Mouse (Mus musculus) retina, postnatal 1 day (tissue): ENCODE measurements at regions not wholly inside any gene's neighbourhood (a gene's known extent, or its start where the extent isn't known, plus 50 kb on each side); places are given as distances from the start of the nearest gene placed in this dataset.

ENCODE experiments used
- DNase-seq: peaks from one replicate; pipeline ENCODE4 v3.0.0-alpha.2; 2012

DNA sequence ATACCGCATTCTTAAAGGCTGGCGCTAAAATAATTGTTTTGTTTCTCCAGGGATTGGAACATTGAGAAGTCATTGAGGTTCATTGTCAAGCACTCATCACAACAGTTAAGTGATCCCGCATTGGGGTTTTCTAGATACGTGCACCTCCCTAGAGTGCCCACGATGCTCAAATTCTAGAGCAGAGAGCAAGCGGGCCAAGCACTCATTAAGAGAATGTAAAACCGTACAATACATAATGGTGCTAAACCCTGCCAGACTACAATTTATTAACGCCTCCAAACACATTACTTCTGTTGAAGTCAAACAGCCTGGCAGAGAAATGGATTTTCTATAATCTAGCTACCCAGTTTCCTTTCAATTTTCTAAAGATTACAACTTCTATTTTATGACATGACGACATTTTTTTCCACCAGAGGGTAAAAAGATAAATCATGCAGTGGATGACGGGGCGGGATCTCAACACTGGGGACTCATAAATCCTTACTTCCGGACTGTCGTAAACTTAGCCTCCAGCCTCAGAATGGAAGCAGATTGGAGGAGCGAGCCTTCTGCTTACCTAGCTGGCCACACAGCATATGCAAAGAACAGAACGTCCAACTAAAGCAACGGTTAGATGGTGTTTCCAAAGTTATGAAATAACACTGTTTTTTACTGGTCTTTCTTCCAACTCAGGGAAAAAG lies 482.8 kb downstream of the Rps29 start:
- DNase-seq: no peak

DNA sequence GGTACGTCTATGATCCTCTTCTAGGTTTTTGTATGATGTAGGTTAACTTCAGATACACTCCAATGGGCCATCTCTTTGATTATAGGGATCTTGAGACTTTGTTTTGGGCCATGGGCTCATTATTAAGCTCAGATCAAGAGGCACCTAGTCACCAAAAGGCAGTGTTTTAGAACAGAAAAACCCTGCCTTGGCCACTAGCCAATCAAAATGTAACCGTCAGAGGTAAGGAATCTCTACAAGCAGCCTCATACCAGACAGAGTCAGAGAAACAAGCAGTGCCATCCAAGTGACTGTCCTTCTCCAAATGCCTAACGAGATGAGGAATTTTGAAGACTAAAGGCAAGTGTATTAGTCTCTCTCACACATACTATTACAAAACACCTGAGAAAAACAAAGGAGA lies 487.0 kb downstream of the Rps29 start:
- no peak for DNase-seq

DNA sequence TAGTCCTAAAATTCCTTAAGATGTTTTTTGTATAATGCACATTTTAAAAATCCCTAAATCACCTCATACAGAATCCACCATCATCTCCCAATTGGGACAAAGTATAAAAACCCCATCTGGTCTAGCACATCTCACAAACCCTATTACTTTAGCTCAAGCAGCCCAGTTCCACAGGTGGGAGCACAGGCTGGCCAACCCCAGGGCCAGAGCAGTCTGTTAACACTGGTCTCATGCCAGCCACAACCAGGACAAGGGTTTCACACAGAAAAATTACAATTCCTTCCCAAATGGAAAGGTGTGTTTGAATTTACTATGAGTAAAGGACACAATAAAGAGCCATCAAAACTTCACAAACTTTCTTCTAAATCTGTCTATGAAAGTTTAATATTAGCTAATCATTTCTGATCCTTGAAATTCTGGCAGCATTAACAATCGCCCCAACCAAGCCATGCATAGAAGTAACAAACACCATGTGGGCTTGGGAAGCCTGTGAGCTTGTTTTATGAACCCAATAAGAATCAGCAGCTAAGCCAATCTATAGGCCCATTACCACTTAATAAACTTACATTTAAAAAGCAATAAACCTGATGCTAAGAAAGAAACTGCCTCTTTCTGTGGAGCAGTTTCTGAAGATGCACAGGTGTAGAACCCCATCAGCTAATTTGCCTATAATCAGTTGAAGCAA lies 512.9 kb downstream of the Rps29 start:
- DNase-seq: no peak

DNA sequence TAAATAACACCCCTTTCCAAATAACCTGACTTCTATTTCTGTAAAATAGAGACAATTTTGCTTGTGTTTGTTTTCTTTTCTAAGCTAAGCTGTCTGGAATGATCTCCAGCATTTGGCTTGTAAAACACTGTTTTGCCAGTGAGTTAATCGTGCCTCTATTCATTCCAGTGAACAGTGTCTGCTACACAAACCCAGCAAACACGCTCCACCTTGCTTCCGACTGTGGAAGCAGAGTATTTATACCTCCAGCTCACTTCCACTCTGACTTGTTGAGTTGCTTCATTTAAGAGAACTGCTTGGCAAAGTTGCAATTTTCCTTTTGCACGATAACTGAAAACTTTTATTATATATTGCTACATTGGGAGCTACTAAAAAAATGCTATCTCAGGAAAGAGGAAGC lies 515.3 kb downstream of the Rps29 start:
- DNase-seq: no peak

DNA sequence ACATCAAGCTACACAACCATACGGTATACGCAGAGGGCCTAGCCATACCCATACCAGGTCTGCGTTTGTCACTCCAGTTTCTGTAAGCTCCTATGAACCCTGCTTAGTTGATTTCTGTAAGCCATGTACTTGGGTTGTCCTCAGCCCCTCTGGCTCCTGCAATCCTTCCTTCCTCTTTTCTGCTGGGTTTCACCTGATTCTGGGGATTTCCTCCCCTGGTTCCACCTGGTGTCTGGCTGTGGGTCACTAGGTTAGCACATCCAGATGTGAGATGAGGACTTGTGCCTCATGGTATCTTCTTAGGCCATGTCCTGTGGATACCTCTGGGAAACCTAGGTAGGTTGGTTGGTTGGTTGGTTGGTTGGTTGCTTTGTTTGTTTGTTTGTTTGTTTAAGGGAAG lies 526.5 kb downstream of the Rps29 start:
- DNase-seq: no peak

DNA sequence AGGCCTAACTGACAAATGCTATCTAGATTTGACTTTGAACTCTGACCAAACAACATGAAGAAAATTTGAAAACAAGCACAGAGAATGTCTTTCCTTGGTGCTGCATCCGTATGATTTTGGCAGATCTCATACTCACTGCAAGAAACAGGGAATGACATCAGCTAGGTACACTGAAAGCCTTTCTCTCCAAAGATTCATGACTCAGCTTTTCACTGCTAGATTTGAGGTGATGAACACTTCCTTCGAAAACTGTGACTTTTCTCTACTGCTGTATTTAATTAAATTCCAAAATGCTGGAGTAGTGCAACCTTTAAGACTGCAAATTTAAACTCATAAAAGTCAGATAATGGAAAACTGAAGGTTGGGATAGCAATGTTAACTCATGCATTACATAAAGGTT lies 540.6 kb downstream of the Rps29 start:
- no peak for DNase-seq

DNA sequence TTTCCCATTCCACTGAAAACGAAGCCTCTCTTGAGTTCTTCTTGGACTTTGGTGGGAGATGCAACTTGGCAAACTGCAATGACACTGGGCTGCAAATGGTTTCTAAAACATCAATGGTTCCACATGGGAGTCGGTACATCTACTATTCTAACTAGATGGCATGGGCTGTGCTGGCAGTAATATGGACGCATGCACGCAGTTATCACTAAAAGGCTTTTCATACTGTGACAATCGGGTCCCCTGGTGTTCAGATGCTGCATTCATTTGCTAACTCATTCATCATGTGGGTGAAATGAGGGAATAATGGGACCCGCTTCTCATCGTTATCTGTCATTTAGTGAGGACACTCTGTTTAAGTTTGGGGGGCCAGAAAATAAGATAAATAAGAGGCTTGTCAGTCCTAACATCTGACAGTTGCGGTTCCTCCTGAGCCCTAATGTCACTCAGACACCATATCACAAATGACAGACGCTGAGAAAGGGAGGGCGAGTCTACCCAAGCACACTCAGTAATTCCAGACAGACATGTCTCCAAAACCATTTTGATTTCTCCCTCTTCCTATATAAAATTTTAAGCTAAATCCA lies 553.5 kb downstream of the Rps29 start:
- DNase-seq: no peak

DNA sequence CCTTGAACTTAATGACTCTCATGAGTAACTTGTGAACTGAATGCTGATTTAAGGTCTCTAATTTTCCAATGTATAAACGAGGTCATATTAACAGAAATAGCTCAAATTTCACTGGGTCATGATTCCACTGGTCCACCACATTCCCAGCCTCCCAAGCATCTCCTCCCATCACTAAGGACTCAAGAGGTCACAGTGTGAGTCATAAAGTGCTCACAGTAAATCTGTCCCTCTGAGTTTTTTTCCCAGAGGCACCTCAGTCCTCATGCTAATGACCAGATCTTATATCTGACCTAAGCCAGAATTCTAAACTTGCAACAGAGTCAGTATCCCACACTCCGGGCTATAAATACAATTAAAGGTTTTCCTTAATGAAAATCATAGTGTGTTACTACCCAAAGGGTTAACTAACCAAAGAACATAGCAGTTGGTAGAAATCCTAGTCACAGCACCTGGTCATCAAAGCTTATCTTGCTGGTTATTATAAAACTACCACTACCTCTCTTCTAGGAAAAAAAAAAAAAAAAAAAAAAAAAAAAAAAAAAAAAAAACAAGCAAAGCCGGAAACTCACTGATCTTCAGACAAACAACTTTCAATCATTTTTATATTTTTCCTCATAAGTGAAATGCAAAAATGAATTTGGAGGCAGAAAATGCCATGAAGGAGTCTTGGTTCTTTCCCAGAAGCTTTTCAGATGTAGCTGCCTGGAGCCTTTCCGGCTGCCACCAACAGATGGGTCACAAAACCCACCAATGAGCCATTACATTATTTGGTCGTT lies 554.3 kb downstream of the Rps29 start:
- DNase-seq: no peak

DNA sequence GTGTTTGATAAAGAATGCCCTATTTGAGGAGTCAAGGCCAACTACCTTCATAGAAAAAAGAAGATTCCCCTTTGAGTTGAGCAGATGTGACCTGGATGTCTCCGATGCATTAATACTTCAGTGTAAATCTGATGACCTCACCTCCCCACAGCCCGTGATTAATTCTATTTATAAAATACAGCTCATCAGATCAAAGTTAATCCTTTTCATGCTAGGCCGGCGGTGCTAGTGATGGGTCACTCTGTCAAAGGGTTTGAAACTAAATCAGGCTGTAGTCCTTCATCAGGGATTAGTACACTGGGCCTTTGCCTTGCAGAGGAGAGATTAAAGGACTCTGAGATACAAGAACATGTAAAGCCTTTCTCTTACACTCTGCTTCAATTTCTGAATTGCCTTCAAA lies 556.3 kb downstream of the Rps29 start:
- peak; percentile 82 for DNase-seq

DNA sequence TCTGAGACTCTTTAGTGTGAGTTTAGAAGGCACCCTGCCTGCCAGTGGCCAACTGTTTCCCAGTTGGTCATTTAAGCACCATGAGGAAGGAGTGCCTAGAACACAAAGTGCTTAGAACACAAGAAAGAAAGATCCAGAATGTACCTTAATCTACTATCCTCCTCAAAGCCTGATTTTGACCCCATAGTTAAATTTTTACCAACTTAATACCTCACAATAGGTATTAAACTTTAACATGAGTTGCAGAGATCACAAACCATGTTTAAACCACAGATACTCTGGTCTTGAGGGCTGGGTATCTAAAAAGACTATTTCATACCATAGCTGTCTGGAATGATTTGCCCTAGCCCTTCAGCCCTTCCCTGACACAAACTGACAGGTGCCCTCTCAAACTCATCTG lies 557.6 kb downstream of the Rps29 start:
- DNase-seq: no peak

DNA sequence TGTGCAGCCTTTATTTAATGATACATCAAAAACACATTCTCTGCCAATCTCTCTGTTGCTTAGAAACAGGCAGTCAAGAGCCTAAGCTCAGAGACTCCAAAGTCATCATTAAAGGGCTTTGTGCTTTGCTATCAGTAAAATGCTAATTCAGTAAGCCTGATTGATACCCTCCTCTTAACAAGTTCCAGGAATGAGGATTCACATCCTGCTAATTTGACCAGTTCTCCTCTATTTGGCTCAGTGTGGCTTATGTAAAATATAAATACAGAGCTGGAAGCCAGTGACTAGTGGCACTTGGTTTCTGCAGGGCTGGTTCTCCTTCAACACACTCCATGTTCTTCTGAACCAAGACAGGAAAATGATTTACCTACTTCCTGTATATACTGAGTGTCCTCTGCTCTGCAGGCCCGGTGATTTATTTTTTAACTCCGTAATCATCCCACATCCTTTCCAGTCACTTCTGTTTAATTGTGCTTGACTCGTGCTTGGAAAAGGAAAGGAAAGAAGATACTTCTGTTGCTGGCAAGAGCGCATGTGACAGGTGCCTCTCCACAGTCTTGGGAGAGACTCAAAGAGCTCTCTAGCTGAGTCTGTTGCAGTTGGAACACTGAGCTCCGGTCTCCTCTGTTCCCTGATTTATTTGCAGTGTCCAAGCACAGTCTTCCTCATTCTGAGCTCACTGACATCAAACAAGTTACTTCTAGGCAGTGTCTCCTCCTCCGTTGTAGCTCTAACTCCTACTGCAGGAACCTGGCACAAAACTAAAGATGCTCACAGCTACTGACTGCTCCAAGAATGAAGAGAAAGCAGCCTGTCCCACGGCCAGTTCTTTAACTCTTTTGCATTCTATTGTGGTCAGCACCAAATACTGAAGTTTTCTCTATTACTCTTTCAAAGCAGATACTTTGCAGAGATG lies 559.0 kb downstream of the Rps29 start:
- DNase-seq: peak; percentile 33

DNA sequence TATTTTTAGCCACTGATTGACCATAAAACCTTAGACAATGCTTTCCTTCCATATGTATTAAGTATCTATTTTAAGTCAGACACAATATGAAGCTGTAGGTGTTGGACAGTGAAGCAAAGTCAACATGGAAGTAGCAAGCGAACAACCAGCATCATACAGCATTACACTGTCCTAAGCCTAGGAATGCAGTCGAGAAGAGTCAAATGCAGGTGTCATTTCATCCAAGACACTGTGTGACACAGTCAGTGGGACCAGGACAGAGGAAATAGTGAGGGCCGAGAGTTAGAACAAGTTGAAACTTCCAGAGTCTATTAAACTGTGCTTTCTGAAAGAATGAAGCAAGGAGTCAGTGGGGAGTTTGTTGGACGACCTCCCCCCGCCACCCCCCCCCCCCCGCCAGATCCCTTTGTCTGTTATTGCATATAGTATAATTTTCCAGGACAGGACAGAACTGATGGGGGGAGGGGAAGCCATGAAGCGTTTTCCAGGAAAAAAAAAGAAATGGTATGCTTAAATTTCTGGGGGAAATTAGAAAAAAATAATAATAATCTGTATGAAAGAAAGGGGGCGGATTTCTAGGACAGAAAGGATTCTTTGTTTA lies 559.9 kb downstream of the Rps29 start:
- no peak for DNase-seq

DNA sequence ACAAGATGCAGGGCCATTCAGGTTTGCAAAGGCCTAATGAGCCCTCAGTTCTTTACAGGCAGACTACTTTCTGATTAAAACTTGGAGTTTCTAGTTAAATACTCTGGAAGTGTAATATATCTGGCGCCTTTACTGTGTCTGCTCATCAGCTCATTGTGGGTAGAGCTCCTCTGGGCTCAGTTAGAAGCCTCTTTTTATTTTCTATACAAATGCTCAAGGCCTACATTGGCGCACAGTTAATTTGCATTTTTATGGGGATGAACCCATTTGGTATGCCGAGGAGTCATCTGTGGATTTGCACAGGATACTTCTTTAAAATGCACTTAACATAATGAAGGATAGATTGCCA lies 573.5 kb downstream of the Rps29 start:
- DNase-seq: no peak

DNA sequence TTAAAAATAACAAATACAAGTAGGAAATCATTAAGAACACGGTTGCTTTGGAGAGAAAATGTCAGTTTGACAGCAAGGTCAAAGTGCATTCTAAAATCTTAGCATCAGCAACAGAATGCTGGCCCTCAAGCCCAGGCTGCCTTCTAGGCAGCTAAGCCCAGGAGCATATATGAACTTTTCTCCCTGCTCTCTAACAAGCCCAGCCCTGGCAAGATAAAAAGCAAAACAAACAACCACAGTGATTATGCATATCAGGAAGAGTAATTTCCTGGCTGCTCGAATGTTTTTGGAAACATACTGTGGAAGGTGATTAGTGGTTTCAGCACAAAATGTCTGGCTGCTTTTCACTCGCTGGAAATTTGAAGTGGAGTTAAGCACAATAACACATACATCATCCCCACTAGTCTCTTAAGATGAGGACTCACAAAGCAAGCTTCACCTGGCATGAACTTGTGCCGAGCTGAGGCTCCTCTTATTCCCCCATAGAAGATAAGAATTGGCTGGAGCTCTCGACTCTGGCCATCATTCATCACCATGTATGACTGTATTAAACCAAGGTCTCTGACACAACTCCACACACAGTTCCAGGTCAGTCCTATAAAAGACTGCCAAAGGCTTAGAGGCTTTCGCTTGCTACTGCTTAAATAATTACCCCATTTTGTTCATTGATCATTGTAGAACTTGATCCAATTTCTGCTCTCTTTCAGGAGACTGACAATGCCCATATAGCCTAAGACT lies 574.0 kb downstream of the Rps29 start:
- no peak for DNase-seq

DNA sequence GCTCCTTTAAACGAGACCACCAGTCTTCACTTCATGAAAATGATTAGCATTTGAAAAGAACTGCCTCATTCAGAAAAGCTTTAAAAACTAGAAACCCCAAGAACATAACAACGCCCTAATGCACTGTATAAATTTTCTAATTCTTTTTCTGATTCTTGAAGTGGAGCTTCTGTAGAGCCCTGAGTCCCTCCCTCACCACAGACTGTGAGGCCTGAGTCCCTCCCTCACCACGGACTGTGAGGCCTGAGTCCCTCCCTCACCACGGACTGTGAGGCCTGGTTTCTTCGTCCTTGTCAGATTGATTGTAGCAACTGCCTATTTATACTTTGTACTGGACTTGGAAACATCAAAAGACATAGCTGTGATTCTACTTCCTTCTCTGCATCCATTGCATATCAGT lies 579.1 kb downstream of the Rps29 start:
- DNase-seq: no peak

DNA sequence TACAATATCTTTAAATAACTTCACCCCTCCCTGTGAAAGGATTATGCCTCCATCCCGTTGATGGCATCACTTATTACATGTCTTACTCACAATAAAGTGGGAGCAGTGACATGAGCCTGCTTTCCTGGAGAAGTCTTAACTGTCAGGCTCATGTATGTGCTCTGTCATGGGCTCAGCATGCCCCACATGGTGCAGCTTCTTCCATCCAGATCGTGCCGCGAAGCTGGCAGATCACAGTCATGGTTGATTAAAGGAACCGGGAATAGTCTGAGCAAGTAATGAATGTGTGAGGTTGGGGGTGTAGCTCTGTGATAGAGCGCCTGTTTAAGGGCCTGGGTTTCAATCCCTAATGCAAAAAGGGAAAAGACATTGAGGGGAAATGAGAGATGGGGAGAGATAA lies 581.5 kb downstream of the Rps29 start:
- peak; percentile 9 for DNase-seq

DNA sequence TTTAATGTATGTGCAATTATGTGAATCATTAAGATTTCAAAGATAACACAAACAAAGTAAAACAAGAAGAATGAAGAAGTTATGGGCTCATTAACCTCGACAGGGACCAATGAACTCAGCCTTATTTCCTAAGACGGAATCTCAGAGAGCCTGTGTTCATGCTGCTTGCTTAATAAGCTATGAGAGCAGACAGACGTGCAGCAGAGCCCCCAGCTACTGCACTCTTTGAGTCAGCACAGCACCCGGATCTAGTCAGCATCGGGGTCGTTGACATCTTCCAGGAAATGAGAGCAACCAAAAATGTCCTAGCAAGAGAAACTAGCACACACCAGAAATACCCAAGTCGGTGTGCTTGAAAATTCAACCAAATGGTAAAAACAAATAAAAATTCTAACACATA lies 582.1 kb downstream of the Rps29 start:
- DNase-seq: peak; percentile 36

DNA sequence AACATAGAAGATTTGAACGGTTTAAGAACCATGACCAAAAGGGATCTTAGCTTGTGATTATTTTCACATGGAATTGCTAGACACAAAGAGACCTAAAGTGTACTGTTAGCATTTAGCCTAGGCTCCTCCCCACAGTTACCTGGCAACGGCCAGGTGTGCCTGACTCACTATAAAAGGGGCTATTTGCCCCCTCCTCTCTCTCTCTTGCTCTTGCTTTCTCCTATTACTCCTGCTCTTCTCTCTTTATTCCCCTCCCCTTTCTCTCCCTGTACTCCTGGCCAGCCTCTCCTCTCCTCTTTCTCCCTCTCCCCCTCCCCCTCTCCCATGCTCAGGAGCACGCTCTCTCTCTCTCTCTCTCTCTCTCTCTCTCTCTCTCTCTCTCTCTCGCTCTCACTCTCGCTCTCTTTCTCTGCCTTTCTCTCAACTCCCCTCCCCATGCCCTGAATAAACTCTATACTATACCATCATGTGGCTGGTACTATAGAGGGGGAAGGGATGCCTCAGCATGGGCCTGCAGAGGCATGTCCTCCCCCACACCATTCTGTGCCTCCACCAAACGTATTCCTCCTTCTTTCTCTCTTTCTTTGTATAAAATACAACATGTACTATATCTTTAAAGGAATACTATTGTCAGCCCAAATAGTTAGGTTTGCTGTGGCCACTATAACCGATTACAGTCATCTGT lies 603.9 kb downstream of the Rps29 start:
- DNase-seq: no peak

DNA sequence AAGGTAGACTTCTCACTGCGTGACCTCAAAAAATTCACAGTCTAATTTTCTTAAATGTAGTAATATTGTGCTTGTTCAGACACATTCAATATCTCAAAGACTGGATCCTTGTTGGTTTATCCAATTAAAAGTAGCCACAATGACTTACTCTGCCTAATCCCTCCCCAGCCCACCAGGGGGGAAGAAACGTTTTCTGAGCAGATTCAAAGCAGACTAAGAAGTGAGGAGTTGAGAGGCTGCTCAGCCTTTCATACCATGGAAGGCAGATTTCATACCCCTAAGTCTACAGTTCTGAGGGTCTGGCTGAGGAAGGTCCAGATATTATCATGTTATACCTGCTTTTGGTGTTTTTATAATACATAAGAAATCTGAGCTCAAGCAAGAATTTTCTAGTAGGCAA lies 604.7 kb downstream of the Rps29 start:
- peak; percentile 16 for DNase-seq

DNA sequence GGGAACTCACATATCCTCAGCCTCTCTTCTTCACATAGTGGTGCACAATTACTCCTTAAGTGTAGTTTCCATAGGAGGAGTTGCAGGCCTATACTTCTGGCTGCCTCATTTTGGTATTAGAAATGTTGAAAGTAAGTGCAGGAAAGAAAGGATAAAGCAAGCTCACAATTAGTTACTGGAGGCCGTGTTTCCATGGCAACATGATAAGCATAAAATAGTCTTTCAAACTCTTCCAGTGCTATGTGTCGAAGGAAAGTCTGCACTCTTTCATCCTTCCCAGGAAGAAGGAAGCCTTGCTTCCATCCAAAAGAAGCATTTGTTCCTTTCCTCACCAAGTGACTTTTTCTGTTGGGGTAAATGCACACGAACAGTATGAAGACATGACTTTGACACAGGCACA lies 617.2 kb downstream of the Rps29 start:
- DNase-seq: no peak

DNA sequence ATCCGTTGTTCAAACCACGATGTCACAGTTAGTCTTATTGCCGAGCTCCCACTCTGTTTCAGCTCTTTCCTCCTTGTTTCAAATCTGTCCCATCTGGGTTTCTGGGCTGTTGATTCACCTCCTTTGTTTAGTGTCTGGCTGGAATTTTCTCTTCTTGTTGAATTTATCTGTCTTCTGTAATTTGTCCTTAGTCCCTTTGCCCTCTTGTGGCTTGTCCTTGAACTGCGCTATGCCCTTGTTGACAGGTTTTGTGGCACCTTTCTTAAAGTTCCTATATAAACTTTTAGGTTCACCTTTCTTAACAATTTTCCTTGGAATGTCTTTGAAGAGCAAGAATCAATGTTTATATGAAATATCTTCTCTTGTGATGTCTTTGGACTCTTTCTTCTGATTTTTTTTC lies 658.2 kb downstream of the Rps29 start:
- peak; percentile 52 for DNase-seq
